Mouse (Mus musculus) C2C12 (cell line): ENCODE results near the gene Ptk7. TPM values are rescaled to one million over a fixed set of nuclear protein-coding genes. Genes with fewer than 3 reads are reported as not detected.

Source experiments
- H3K27me3 ChIP-seq: one replicate; pipeline ENCODE4 v1.6.1; 2011; ENCODE audit not compliant: control insufficient read depth, insufficient read depth, insufficient read length
- H3K36me3 ChIP-seq: one replicate; pipeline ENCODE4 v1.6.1; 2011; ENCODE audit not compliant: control insufficient read depth, insufficient read depth
- H3K4me3 ChIP-seq: one replicate; pipeline ENCODE4 v1.5.1; 2011; ENCODE audit warnings: mild to moderate bottlenecking, control low read depth; ENCODE audit not compliant: poor library complexity, insufficient read depth, severe bottlenecking
- H3K79me2 ChIP-seq: one replicate; pipeline ENCODE4 v1.6.1; 2011; ENCODE audit not compliant: control insufficient read depth, insufficient read depth
- H3K79me3 ChIP-seq: one replicate; pipeline ENCODE4 v1.6.1; 2011; ENCODE audit warnings: low read depth, control low read depth
- H3ac ChIP-seq: one replicate; pipeline ENCODE3; 2011; ENCODE audit warnings: low read depth; ENCODE audit not compliant: control insufficient read depth, insufficient read length
- CEBPB ChIP-seq: IDR thresholded peaks from one replicate; pipeline ENCODE4 v1.6.1; 2011; ENCODE audit warnings: low read depth, mild to moderate bottlenecking, control low read depth, moderate library complexity
- CTCF ChIP-seq: IDR thresholded peaks from one replicate; pipeline ENCODE4 v1.5.1; 2011; ENCODE audit not compliant: control insufficient read depth, insufficient read depth, insufficient read length
- FOSL1 ChIP-seq: IDR thresholded peaks from one replicate; pipeline ENCODE4 v1.8.0; 2011; ENCODE audit warnings: mild to moderate bottlenecking, low read length; ENCODE audit not compliant: poor library complexity, insufficient read depth, severe bottlenecking
- MAX ChIP-seq: IDR thresholded peaks from one replicate; pipeline ENCODE4 v1.6.1; 2011; ENCODE audit warnings: mild to moderate bottlenecking, control low read depth
- MYOD1 ChIP-seq: IDR thresholded peaks from one replicate; pipeline ENCODE4 v1.6.1; 2011; ENCODE audit warnings: low read depth; ENCODE audit not compliant: control insufficient read depth, insufficient read length
- MYOG ChIP-seq: IDR thresholded peaks from one replicate; pipeline ENCODE4 v1.6.1; 2011; ENCODE audit not compliant: control insufficient read depth, insufficient read length; ENCODE audit errors: extremely low read depth
- USF1 ChIP-seq: IDR thresholded peaks from one replicate; pipeline ENCODE4 v1.6.1; 2011; ENCODE audit warnings: low read depth, mild to moderate bottlenecking, control low read depth, moderate library complexity
- polyA plus RNA-seq: library from polyadenylated mRNA; unstranded; fragments of >200 nt; fragmentation: generic; extraction: Trizol; gene quantifications from one replicate; pipeline ENCODE4 v1.2.1, GENCODE M21; 2012; ENCODE audit warnings: missing spikeins

The Ptk7 gene
- polyA plus RNA-seq, 1 experiment = 26.1 TPM

GRCm38 (mm10) chr17:46646322-46646662 is 17.0 kb upstream of the Ptk7 start:
- peak overlapping the region; percentile 71 for H3K4me3 ChIP-seq
- peaks cover 21% of the 10 kb centered on the region for H3K79me2 ChIP-seq
- H3K36me3 ChIP-seq = peaks cover 14% of the 10 kb centered on the region
- H3K79me3 ChIP-seq = peaks cover 9% of the 10 kb centered on the region
- H3ac ChIP-seq = peak overlapping the region; percentile 78
- H3K27me3 ChIP-seq = no peaks in the 10 kb centered on the region
- TF ChIP-seq MAX (no peak), MYOD1 (no peak), USF1 (peak; percentile 95)

- Histone ChIP-seq H3K79me2 (peaks cover 16% of the 10 kb centered on the region), H3K27me3 (no peaks in the 10 kb centered on the region), H3K4me3 (peak within 1 kb of the TSS; percentile 71), H3K79me3 (peaks cover 9% of the 10 kb centered on the region), H3K36me3 (peaks cover 14% of the 10 kb centered on the region), H3ac (peak within 1 kb of the TSS; percentile 78)
- TF ChIP-seq MAX (peak; percentile 17), MYOG (no peak), USF1 (peak; percentile 83), FOSL1 (no peak)
Observed at GRCm38 (mm10) chr17:46645561-46646321, 16.4 kb upstream of the Ptk7 start, which contains the start of the genes Klc4 and Mrpl2. Gene Klc4 (minus strand): TSS chr17:46646022. Gene Mrpl2 (plus strand): TSS chr17:46646229.

GRCm38 (mm10) chr17:46644916-46645475 is 15.7 kb upstream of the Ptk7 start:
- Histone ChIP-seq H3K79me3 (peaks cover 9% of the 10 kb centered on the region), H3K4me3 (peak overlapping the region; percentile 71), H3ac (peak overlapping the region; percentile 73), H3K79me2 (peaks cover 15% of the 10 kb centered on the region), H3K36me3 (peaks cover 14% of the 10 kb centered on the region), H3K27me3 (no peaks in the 10 kb centered on the region)
- no peak for TF ChIP-seq CTCF
- TF ChIP-seq MYOG = no peak
- no peak for TF ChIP-seq FOSL1
- no peak for TF ChIP-seq CEBPB
- TF ChIP-seq MAX = no peak
- no peak for TF ChIP-seq MYOD1
- no peak for TF ChIP-seq USF1

- Histone ChIP-seq H3K4me3 (no peak overlapping the region), H3K79me2 (peaks cover 15% of the 10 kb centered on the region), H3K79me3 (peaks cover 9% of the 10 kb centered on the region), H3K27me3 (no peaks in the 10 kb centered on the region), H3K36me3 (peaks cover 10% of the 10 kb centered on the region), H3ac (no peak overlapping the region)
- no peak for TF ChIP-seq FOSL1
- no peak for TF ChIP-seq MYOG
- no peak for TF ChIP-seq MYOD1
- no peak for TF ChIP-seq MAX
- no peak for TF ChIP-seq CEBPB
- TF ChIP-seq CTCF = no peak
Observed at GRCm38 (mm10) chr17:46644152-46644805, 15.0 kb upstream of the Ptk7 start.

DNA sequence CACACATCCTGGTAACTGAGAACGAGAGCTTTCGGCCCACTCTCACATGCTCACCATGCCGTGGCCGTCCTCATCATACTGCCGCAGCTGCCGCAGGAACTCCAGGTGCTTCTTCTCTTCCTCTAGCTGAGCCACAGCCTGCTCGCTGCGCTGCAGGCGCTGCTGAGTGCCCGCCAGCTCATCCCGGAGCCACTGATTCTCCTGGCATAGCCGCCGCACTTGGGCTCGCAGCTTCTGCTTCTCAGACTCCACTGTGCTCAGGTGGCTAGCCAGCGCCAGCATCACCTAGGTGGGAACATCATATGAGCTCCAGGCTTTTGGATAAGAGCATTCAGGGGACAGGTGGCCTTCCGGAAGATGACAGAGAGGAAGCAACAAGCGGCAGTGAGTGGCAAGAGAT is 12.8 kb upstream of the Ptk7 start:
- Histone ChIP-seq H3K79me2 (peaks cover 10% of the 10 kb centered on the region), H3ac (no peak overlapping the region), H3K4me3 (no peak overlapping the region), H3K79me3 (peaks cover 5% of the 10 kb centered on the region), H3K36me3 (no peaks in the 10 kb centered on the region), H3K27me3 (no peaks in the 10 kb centered on the region)
- TF ChIP-seq MAX = no peak
- TF ChIP-seq MYOG = no peak
- TF ChIP-seq MYOD1 = no peak
- TF ChIP-seq FOSL1 = no peak
- TF ChIP-seq CEBPB = no peak
- no peak for TF ChIP-seq CTCF
- TF ChIP-seq USF1 = no peak

DNA sequence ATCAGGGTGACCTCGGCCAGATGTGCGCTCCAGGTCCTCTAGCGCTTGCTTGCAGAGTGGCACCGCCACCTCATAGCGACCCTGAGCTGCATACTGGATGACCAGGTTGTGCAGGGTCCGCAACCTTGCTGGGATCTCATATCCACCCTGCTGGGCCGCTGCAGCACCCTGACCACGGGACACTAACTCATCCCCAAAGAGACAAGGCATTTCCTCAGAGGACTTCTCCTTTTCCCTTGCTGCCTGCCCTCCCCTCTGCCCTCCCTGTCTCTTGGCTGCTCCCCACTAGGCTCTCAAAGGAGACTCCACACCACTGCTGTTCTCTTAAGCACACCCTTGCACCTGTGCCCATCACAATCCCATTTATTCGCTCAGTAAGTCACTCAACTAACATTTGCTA is 10.6 kb upstream of the Ptk7 start:
- Histone ChIP-seq H3K27me3 (no peaks in the 10 kb centered on the region), H3K79me3 (no peaks in the 10 kb centered on the region), H3K4me3 (no peak overlapping the region), H3ac (no peak overlapping the region), H3K79me2 (no peaks in the 10 kb centered on the region), H3K36me3 (no peaks in the 10 kb centered on the region)
- TF ChIP-seq USF1 = no peak
- TF ChIP-seq CTCF = no peak
- TF ChIP-seq FOSL1 = no peak
- TF ChIP-seq MYOD1 = no peak
- no peak for TF ChIP-seq CEBPB
- no peak for TF ChIP-seq MYOG
- no peak for TF ChIP-seq MAX
